Mouse (Mus musculus): Measurements from ENCODE around the gene D6Ertd527e. TPM values are rescaled to one million over a fixed set of nuclear protein-coding genes. Genes with fewer than 3 reads are reported as not detected.

Gene D6Ertd527e
- total RNA-seq, 1 experiment from 2014 or later = not detected

GRCm38 (mm10) chr6:87103314-87103713, 1.2 kb upstream of the D6Ertd527e start:
- no peak for ATAC-seq (replicated peaks; ENCODE audit: low read depth, poor library complexity, severe bottlenecking)

- ATAC-seq (replicated peaks; ENCODE audit: low read depth, poor library complexity, severe bottlenecking) = no peak
These were observed 6.9 kb downstream of the D6Ertd527e start for GRCm38 (mm10) chr6:87111493-87111892.

- ATAC-seq (replicated peaks; ENCODE audit: low read depth, poor library complexity, severe bottlenecking) = no peak
These were observed 7.6 kb downstream of the D6Ertd527e start for GRCm38 (mm10) chr6:87112125-87112524.

- ATAC-seq (replicated peaks; ENCODE audit: low read depth, poor library complexity, severe bottlenecking) = no peak
These were observed 11.4 kb downstream of the D6Ertd527e start for GRCm38 (mm10) chr6:87115981-87116380.

- no peak for ATAC-seq (replicated peaks; ENCODE audit: low read depth, poor library complexity, severe bottlenecking)
These were observed 12.1 kb downstream of the D6Ertd527e start for GRCm38 (mm10) chr6:87116596-87116995.

- ATAC-seq (replicated peaks; ENCODE audit: low read depth, poor library complexity, severe bottlenecking) = peak; percentile 79
These were observed 14.7 kb downstream of the D6Ertd527e start for GRCm38 (mm10) chr6:87119066-87119837.

GRCm38 (mm10) chr6:87119975-87120374, 15.4 kb downstream of the D6Ertd527e start:
- ATAC-seq (replicated peaks; ENCODE audit: low read depth, poor library complexity, severe bottlenecking) = no peak

- no peak for ATAC-seq (replicated peaks; ENCODE audit: low read depth, poor library complexity, severe bottlenecking)
These were observed 16.1 kb downstream of the D6Ertd527e start for GRCm38 (mm10) chr6:87120661-87121060.

- ATAC-seq (replicated peaks; ENCODE audit: low read depth, poor library complexity, severe bottlenecking) = no peak
These were observed 17.4 kb downstream of the D6Ertd527e start for GRCm38 (mm10) chr6:87121961-87122360.

- no peak for ATAC-seq (replicated peaks; ENCODE audit: low read depth, poor library complexity, severe bottlenecking)
These were observed 18.9 kb downstream of the D6Ertd527e start for GRCm38 (mm10) chr6:87123406-87123805.

- no peak for ATAC-seq (replicated peaks; ENCODE audit: low read depth, poor library complexity, severe bottlenecking)
These were observed 19.4 kb downstream of the D6Ertd527e start for GRCm38 (mm10) chr6:87123973-87124372.

GRCm38 (mm10) chr6:87127049-87127753, 22.7 kb downstream of the D6Ertd527e start:
- ATAC-seq (replicated peaks; ENCODE audit: low read depth, poor library complexity, severe bottlenecking) = 0 out of 2 replicates have a peak, but pooled peaks have one; percentile 18

GRCm38 (mm10) chr6:87129861-87130260, 25.3 kb downstream of the D6Ertd527e start:
- no peak for ATAC-seq (replicated peaks; ENCODE audit: low read depth, poor library complexity, severe bottlenecking)

- ATAC-seq (replicated peaks; ENCODE audit: low read depth, poor library complexity, severe bottlenecking) = no peak
These were observed 26.1 kb downstream of the D6Ertd527e start for GRCm38 (mm10) chr6:87130628-87131027.

- no peak for ATAC-seq (replicated peaks; ENCODE audit: low read depth, poor library complexity, severe bottlenecking)
These were observed 26.5 kb downstream of the D6Ertd527e start for GRCm38 (mm10) chr6:87131078-87131477.

- ATAC-seq (replicated peaks; ENCODE audit: low read depth, poor library complexity, severe bottlenecking) = no peak
These were observed 29.0 kb downstream of the D6Ertd527e start for GRCm38 (mm10) chr6:87133520-87133919.

GRCm38 (mm10) chr6:87133966-87134546, 29.5 kb downstream of the D6Ertd527e start:
- ATAC-seq (replicated peaks; ENCODE audit: low read depth, poor library complexity, severe bottlenecking) = no peak

- ATAC-seq (replicated peaks; ENCODE audit: low read depth, poor library complexity, severe bottlenecking) = no peak
These were observed 33.9 kb downstream of the D6Ertd527e start for GRCm38 (mm10) chr6:87138479-87138878.

- no peak for ATAC-seq (replicated peaks; ENCODE audit: low read depth, poor library complexity, severe bottlenecking)
These were observed 35.4 kb downstream of the D6Ertd527e start for GRCm38 (mm10) chr6:87139796-87140553.

- ATAC-seq (replicated peaks; ENCODE audit: low read depth, poor library complexity, severe bottlenecking) = no peak
These were observed 37.7 kb downstream of the D6Ertd527e start for GRCm38 (mm10) chr6:87142239-87142638.
